Mouse (Mus musculus): Measurements from ENCODE around the gene Wdr46.

DNA sequence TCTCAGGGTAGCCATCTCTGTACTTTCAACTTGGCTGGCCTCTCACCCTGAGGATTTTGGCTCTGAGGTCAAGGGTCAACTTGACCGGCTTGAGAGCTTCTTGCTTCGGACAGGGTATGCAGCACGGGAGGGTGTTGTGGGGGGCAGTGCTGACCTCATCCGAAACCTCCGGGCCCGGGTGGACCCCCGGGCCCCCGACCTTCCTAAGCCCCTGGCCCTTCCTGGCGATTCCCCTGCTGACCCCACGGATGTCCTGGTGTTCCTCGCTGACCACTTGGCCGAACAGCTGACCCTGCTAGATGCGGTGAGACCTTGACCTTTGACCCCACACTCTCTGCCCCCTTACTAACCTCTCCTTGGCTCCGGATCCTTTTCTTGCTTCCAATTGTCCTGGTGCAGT, 8.0 kb upstream of the Wdr46 start:
- no peak for TF ChIP-seq POLR2A (IDR thresholded peaks at IDR 0.05; ENCODE audit: low read depth, low read length)
- no peak for TF ChIP-seq MEF2A (IDR thresholded peaks at IDR 0.05; ENCODE audit: borderline replicate concordance, low read depth, low read length)
- no peak for TF ChIP-seq JUND (conservative IDR thresholded peaks at IDR 0.05; ENCODE audit: low read depth, low read length)
- TF ChIP-seq ZNF384 (IDR thresholded peaks at IDR 0.05; ENCODE audit: low read depth, low read length), result no peak
- no peak for TF ChIP-seq PAX5 (IDR thresholded peaks at IDR 0.05; ENCODE audit: low read length)
- TF ChIP-seq RAD21 (IDR thresholded peaks at IDR 0.05; ENCODE audit: low read depth, low read length), result no peak
- TF ChIP-seq CTCF (conservative IDR thresholded peaks at IDR 0.05 in 1 of 2, IDR thresholded peaks at IDR 0.05 in 1 of 2; ENCODE audit: low read depth in 2 of 2, low read length in 2 of 2), result no peak
- TF ChIP-seq CHD1 (IDR thresholded peaks at IDR 0.05; ENCODE audit: low read depth, low read length), result no peak
